Mouse (Mus musculus) brain, embryonic 14.5 days (tissue): ENCODE measurements around the gene Il3. TPM values are rescaled to one million over a fixed set of nuclear protein-coding genes. Genes with fewer than 3 reads are reported as not detected.

Source experiments
- DNase-seq: peaks from one replicate; pipeline ENCODE4 v3.0.0-alpha.2; 2011; ENCODE audit warnings: low read depth
- CTCF ChIP-seq: fragments of 200-500 bp; IDR thresholded peaks from 2 replicates; pipeline ENCODE4 v1.5.1; 2012; ENCODE audit warnings: inconsistent platforms, mild to moderate bottlenecking, moderate library complexity, borderline replicate concordance; ENCODE audit not compliant: insufficient read depth, insufficient read length; ENCODE audit errors: extremely low read depth
- POLR2A ChIP-seq: fragments of 200-500 bp; IDR thresholded peaks from 2 replicates; pipeline ENCODE4 v1.6.1; 2012; ENCODE audit warnings: mild to moderate bottlenecking, inconsistent platforms, borderline replicate concordance; ENCODE audit not compliant: poor library complexity, insufficient read depth, insufficient read length, severe bottlenecking; ENCODE audit errors: extremely low read depth
- polyA plus RNA-seq: library from polyadenylated mRNA; depleted of rRNA; stranded (reverse); fragments of >200 nt; gene quantifications from 2 replicates; pipeline ENCODE4 v1.2.3, GENCODE M21; 2012; rRNA removed

Gene Il3
- not detected in 2 replicates for polyA plus RNA-seq

DNA sequence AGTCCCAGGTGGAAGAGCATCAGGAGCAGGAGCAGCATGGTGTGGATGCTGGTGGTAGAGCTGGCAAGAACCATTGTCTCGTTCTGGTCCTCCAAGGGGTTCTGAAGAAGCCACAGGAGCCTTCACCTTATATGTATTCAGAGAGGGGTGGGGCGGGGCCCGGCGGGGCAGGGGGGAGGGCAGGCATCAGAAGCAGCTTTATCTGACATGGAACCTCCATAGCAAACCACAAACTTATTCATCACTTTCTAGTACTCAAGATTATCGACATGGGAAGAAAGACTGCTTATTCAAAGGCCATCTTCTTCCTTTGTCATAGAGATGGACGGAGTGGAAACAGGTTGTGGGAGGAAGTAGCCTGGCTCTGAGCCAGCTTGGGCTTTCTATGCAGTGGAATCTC lies at the start of gene Il3:
TSS of gene Il3 (minus strand) at position 101 of the 400 bp plus-strand sequence.
- TF ChIP-seq CTCF (no peak), POLR2A (no peak)
- no peak for DNase-seq

DNA sequence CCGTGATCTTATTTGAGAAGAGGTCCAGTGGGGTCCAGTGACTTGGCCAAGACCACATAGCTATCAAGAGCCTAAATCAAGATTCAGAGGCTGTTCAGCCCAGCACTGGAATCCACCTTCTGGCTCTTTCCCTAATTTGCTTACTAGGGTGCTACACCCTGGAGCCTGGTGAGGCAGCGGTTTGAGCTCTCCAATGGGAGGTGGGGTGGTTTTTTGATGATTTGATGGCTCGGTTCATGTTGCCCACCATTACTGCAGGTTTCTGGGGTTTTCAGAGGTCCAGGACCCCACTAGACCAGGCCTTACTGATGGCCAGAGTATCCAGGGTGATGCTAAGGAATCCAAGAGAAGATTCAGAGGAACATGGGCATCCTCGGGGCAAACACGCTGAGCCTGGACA lies 48.3 kb upstream of the Il3 start:
- DNase-seq: no peak
- TF ChIP-seq CTCF (no peak), POLR2A (no peak)

DNA sequence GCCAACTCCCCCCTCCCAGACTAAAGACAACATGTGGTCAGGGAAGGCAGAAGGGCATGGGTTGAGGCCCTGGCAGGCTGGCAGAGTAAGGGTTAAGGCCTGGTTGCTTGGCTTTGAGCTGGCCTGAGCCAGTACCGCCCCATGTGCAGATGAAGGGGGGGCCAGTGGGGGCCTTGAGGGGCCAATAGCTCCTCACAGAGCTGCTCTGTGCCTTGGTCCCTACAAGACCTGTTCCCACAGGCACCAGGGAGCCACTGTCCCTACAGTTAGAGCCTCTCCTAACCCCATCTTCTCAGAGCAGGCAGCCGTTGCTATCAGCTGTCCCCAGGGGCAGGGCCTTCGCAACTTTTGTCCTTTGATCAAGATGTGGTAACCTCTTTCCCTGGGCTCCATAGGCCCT lies 47.7 kb upstream of the Il3 start:
- peak; percentile 58 for DNase-seq
- TF ChIP-seq CTCF (no peak), POLR2A (no peak)

DNA sequence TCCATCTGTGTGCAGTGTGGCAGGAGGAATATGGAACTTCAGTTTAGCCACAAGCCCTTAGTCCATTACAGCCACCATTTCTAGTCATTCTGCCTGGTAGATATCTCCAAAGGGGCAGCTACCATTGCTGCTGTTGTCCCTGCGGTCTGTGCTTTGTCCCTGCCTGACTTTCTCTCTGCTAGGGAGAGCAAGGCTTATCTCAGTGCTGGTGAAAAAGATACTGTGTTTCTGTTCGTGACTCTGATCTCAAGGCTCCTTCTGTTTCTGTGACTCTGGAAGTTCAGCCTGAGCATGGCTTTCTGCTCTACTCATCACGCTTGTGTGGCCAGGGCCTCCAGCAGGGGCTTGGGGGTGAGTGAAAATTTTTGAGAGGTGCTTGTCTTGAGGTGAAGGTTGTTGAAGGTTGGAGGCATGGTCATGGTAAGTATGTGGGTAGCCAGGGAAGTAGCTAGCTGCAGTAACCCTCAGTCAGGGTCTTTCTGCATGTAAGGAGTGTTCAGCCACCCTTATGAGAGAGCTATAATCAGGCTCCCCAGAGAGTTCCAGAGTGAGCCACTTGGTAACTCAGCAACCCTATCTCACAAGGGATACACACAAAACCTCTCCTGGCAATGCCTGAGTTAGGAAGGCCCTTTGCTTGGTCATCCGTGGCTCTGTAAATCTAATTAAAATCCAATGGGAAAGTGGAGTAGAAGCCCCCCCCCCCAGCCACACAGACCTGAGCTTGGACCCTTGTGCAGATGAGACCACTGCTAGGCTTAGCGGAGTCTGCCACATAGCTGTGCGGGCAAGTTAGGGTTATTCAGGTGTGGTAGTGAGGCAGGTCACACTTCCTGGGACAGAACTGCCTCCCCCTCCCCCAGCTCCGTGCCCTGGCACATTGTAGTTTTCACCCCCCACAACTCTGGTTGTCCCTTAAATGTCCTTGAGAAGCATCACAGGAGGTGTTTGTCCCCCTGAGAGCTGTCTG lies 46.6 kb upstream of the Il3 start:
- TF ChIP-seq CTCF (no peak), POLR2A (no peak)

DNA sequence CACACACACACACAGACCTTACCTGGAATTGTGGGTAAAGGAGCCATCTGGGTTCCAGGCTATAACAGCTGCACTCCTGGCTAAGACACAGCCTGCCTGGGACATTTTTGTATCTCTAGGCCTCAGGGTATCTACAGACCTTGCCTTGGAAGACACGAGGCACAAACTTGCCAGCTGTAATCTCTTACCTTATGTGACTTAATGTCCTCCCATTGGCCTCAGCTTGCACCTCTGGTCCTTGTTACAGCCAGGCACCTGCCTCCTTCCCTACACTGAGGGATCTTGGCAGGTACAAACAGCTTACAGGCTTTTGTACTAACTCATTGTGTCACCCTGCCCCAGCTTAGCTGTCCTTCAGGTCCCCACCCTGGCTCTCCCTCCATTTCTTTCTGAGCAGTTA lies 45.5 kb upstream of the Il3 start:
- DNase-seq: peak; percentile 46
- TF ChIP-seq POLR2A: no peak
- no peak for TF ChIP-seq CTCF

More for the DNA sequence above, 46.6 kb upstream of the Il3 start:
- peak; percentile 13 for DNase-seq

DNA sequence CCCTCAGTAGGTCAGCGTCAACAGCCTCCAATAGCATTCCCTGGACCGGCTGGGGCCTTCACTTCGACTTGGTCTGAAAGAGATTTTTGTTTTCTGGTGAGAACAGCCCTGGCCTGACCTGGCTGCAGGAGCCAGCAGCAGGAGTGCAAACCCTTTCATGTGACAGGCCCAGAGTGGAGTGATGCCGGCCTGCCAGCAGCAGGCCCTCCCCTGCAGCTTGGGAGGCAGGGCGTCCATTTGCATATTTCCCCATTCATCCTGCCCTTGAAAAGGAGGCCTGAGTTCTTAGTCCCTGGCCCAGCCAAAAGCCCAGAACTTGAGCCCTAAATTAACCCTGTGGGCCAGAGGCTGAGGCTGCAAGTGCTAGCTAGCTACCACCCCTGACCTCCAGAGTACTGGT lies 44.9 kb upstream of the Il3 start:
- TF ChIP-seq CTCF: no peak
- no peak for TF ChIP-seq POLR2A

DNA sequence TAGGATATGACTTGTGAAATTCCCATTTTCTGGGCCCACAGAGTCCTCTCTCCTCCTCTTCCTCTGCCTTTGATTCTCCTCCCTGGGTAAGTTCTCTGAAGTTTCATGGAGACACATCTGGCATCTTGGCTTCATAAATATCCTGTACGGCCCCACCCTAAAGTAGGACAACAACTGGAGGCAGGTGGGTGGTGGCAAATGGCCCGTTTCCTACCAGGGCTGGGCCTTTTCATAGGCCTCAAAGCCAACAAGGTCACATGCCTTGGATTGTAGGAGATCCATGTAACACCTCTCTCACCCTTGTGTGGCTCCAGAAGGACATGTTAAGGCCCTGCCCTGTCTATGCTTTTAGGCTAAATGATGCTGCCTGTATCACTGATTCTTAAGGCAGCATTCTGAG lies 43.5 kb upstream of the Il3 start:
- no peak for DNase-seq
- no peak for TF ChIP-seq POLR2A

More for the DNA sequence above, 44.9 kb upstream of the Il3 start:
- DNase-seq: peak; percentile 84

DNA sequence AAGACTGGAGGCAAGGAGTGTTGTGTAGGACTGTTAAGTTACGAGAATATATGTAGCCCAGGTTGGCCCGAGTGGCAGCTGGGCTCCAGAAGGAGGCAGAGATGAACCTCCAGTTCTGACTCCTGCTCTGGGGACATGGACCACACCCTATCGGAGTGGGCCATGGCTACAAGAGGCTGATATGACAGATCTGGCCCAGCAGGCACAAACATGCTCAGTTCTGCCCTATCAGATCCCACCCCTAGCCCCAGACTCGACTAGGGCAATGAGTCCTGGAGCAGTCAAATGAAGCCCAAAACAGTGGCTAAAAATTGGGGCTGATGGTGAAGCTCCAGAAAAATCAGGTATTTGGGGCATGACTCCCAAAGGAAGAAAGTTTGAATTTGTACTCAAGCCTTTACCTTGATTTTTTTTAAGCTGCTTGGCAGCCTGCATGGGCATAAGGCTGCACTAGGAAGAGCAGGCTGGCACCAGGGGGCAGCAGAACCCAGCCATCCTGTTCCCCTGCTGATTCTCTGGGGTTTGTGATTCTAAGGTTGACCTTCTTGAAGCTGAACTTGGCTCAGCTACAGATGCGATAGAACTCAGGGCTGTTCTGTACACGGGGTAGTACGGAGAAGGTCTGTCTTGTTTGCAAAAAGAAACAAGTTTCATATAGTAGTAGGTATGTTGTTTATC lies 40.2 kb upstream of the Il3 start:
- DNase-seq: peak; percentile 74
- no peak for TF ChIP-seq POLR2A
- peak; percentile 70 for TF ChIP-seq CTCF

DNA sequence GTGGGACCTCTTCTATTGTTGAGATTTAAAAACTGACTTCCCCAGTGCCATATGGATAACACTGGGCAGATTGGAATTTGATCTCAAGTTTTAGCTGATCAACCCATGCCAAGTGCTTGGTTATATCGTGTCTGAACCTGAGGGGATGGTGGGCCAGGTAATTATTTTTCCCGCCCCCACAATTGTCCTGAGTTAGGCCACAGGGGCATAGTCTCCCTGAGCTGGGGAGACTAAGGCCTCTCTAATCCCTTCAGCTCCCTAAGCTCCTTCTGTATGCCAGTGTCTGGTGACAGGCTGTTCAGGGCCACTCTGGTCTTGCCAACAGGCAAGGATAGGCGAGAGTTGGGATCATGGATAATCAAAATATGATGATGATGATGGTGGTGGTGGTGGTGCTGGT lies 38.3 kb upstream of the Il3 start:
- peak; percentile 18 for DNase-seq
- TF ChIP-seq CTCF (no peak), POLR2A (no peak)

DNA sequence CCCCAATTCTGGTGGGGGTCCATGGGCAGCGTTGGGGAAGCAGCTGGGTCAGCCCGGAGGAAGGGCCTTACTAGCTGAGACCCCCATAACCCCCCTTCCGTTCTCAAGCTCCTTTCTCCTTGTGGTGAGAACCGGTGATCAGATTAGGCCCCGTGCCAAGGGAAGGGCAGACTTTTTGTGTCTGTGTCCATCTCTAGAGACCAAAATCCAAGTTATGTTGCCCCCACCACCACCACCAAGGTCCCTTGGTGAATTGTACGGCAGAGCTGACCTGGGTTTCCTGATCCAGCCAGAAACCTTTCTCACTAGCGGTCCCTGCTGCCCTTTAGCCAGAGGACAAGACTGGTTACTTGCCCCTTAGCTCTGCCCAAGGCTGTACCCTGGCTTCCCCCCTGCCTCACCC lies 37.4 kb upstream of the Il3 start:
- peak; percentile 65 for DNase-seq
- no peak for TF ChIP-seq POLR2A
- no peak for TF ChIP-seq CTCF

DNA sequence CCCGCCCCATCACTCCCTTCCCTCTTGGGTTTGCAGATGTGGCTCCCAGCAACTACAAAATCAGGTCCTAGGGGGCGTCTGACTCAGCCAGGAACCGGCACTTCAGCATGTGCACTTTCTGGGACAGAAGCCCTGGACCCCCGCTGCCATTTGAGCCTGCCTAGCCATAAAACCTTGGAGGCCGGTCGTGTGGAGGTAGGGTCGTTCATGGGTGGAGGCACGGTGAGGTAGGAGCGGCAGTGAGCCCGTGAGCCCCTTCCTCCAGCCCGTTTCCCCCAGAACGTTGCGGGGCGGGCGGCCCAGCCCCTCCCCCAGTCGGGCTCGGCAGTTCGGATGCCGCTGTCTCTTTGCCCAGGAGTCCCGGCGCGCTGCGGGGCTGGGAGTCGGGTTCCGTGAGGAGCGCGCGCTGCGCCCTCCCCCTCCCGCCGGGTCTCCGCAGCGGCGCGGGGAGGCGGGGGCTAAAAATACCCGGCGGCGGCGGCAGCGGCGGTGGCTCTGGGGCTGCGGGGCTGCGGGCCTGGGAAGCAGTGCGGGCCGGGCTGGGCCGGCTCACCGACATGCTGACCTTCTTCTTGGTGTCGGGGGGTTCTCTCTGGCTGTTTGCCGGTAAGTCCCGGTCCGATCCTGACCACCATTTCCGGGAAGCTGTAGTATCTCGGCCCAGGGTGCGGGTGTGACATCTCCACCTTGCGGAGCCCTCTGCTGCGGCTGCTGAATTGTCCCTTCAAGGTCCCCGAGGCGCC lies 36.8 kb upstream of the Il3 start, which contains the start of gene Acsl6:
TSS of gene Acsl6 (plus strand) at position 71 of the 743 bp plus-strand sequence.
- peak; percentile 85 for DNase-seq
- TF ChIP-seq CTCF (peak; percentile 45; the same call in 1 of the 2 replicates), POLR2A (no peak; the same call in none of the 2 replicates)
